Mouse (Mus musculus) kidney, embryonic 14.5 days (tissue): Measurements from ENCODE around the gene Timm44. TPM values are rescaled to one million over a fixed set of nuclear protein-coding genes. Genes with fewer than 3 reads are reported as not detected.
"Not testable (repeated sequence)": the region's sequence is repeated elsewhere in the genome, so short reads cannot be mapped to it uniquely, and the experiment has no call there.

Experiments used
- ATAC-seq: fragments of 200-750 bp; cut with Nextera tagmentation; 2 replicates; pipeline ENCODE4 v1.8.0; 2017; ENCODE audit warnings: moderate number of reproducible peaks, mild to moderate bottlenecking, moderate TSS enrichment, moderate library complexity; ENCODE audit not compliant: low FRiP score, low TSS enrichment
- H3K27ac ChIP-seq: fragments of 300-500 bp; sonication (generic); 2 replicates; pipeline ENCODE4 v1.5.1; 2014; ENCODE audit warnings: low read depth, mild to moderate bottlenecking, low read length, moderate library complexity, mixed read lengths
- H3K27me3 ChIP-seq: fragments of 300-500 bp; sonication (generic); 2 replicates; pipeline ENCODE4 v1.6.1; 2014; ENCODE audit warnings: mild to moderate bottlenecking, low read length; ENCODE audit not compliant: control insufficient read depth, insufficient read depth
- H3K36me3 ChIP-seq: fragments of 300-500 bp; sonication (generic); 2 replicates; pipeline ENCODE4 v1.6.1; 2014; ENCODE audit warnings: low read length, mixed read lengths; ENCODE audit not compliant: control insufficient read depth, insufficient read depth
- H3K4me1 ChIP-seq: fragments of 300-500 bp; sonication (generic); 2 replicates; pipeline ENCODE4 v1.6.1; 2014; ENCODE audit warnings: low read length, mixed read lengths; ENCODE audit not compliant: control insufficient read depth, insufficient read depth
- H3K4me2 ChIP-seq: fragments of 300-500 bp; sonication (generic); replicated peaks from 2 replicates; pipeline ENCODE4 v1.6.1; 2014; ENCODE audit warnings: low read depth, mild to moderate bottlenecking, low read length
- H3K4me3 ChIP-seq: fragments of 300-500 bp; sonication (generic); 2 replicates; pipeline ENCODE4 v1.5.1; 2014; ENCODE audit warnings: mild to moderate bottlenecking, low read length
- H3K9ac ChIP-seq: fragments of 300-500 bp; sonication (generic); 2 replicates; pipeline ENCODE4 v1.6.1; 2014; ENCODE audit warnings: low read depth, mild to moderate bottlenecking, low read length, moderate library complexity
- H3K9me3 ChIP-seq: fragments of 300-500 bp; sonication (generic); 2 replicates; pipeline ENCODE4 v1.6.1; 2016; ENCODE audit warnings: low read length; ENCODE audit not compliant: control insufficient read depth
- WGBS: fragments of 180-500 bp; shearing (Covaris S2); extraction: QIAGEN DNeasy Blood & Tissue Kit; methylation state at CpG from one replicate; pipeline ENCODE4 v1.1.7; 2014; 5-methylcytosine and 5-hydroxymethylcytosine counted together
- polyA plus RNA-seq: library from polyadenylated mRNA; unstranded; fragments of >200 nt; fragmentation: Nextera tagmentation; extraction: Ambion mirVana; gene quantifications from 2 replicates; pipeline ENCODE4 v1.2.1, GENCODE M21; 2014

Timm44 gene
- polyA plus RNA-seq, 1 experiment from 2014 or later, result 81.2 TPM

- peak; percentile 61 for ATAC-seq
- peak overlapping the region; percentile 70 for H3K4me2 ChIP-seq
- H3K27me3 ChIP-seq, result no peaks in the 10 kb centered on the region
- H3K36me3 ChIP-seq, result peaks cover 64% of the 10 kb centered on the region
- H3K4me1 ChIP-seq, result peaks cover 25% of the 10 kb centered on the region
- WGBS, result 2% methylated on average over 35 of the region's 35 CpGs
- no peaks in the 10 kb centered on the region for H3K9me3 ChIP-seq
- H3K4me3 ChIP-seq, result peak overlapping the region; percentile 57
- peak overlapping the region; percentile 87 for H3K9ac ChIP-seq
- peak overlapping the region; percentile 24; the same call in 1 of the 2 replicates for H3K27ac ChIP-seq
These were observed 17.5 kb downstream of the Timm44 start for GRCm38 (mm10) chr8:4258233-4258632.

DNA sequence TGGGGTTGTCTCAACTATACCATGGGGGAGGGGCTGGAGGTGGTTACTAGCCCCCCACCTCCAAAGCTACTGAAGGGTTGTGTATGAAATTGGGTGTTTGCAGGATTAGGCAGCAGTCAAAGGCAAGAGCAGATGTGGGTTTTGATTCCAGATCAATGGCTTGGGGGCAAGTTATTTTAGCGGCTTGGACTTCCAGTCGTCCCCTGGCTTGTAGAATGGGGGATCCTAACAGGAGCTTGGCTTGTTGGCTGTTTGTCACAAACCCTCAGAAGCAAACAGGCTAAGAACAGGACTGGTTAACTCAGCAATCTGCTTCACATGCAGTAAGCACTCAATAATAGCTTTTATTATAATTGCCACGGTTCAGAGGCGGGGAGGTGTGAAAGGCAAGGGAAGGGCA lies 18.4 kb downstream of the Timm44 start:
- no peak overlapping the region for H3K27ac ChIP-seq
- no peaks in the 10 kb centered on the region for H3K27me3 ChIP-seq
- peak overlapping the region; percentile 57; the same call in 1 of the 2 replicates for H3K4me3 ChIP-seq
- H3K4me2 ChIP-seq, result peak overlapping the region; percentile 70
- H3K4me1 ChIP-seq, result peaks cover 25% of the 10 kb centered on the region
- peak overlapping the region; percentile 87; the same call in 1 of the 2 replicates for H3K9ac ChIP-seq
- H3K36me3 ChIP-seq, result peaks cover 55% of the 10 kb centered on the region
- 79% methylated on average over 4 of the region's 4 CpGs for WGBS
- ATAC-seq, result no peak
- no peaks in the 10 kb centered on the region for H3K9me3 ChIP-seq

DNA sequence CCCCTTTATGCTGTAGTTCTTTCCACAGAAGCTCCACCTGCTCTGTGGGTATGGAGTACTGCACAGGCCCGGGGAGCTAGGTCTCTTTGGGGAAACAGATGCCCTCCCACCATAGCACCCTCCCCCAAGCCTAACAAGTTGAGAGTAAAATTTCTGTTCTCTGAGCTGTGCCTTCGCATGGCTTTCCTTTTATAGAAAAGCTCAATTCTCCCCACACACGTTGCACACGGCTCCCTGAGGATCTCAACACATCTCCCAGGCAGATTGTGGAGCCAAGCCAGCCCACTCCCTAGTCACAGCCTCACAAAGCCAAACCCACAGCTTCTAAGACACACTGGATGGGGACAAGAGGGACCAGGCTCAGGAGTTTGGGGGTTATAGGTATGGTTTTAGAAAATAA lies 18.8 kb downstream of the Timm44 start:
- no peak overlapping the region for H3K9ac ChIP-seq
- no peak overlapping the region for H3K27ac ChIP-seq
- WGBS, result 72% methylated on average over 4 of the region's 4 CpGs
- H3K36me3 ChIP-seq, result peaks cover 51% of the 10 kb centered on the region
- no peaks in the 10 kb centered on the region for H3K9me3 ChIP-seq
- H3K4me2 ChIP-seq, result 0 out of 2 replicates have a peak overlapping the region, but pooled peaks have one; percentile 15
- ATAC-seq, result no peak
- H3K27me3 ChIP-seq, result no peaks in the 10 kb centered on the region
- no peak overlapping the region for H3K4me3 ChIP-seq
- H3K4me1 ChIP-seq, result peaks cover 25% of the 10 kb centered on the region

DNA sequence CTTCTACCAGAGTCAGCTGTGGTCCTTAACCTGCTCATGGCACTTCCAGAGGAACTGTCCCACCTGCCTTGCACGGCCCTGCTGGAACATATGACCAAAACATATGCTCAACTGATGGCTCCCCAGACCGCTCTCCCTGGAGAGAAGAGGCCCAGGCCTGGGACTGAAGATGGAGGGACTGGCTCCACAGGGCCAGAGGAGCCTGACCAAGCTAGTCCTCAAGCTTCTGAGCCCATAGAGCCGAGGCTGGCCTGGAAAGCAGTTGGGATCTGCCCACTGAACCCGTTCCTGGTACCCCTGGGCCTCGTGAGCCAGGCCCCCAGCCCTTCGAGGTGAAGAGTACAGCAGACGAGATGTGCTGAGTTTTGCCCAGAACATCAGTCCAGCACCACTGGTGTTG lies 20.2 kb downstream of the Timm44 start:
- WGBS, result 89% methylated on average over 7 of the region's 7 CpGs
- Histone ChIP-seq H3K36me3 (peaks cover 36% of the 10 kb centered on the region), H3K4me1 (peaks cover 25% of the 10 kb centered on the region)
- H3K9me3 ChIP-seq, H3K27ac ChIP-seq, ATAC-seq, H3K4me3 ChIP-seq, H3K4me2 ChIP-seq, H3K9ac ChIP-seq, H3K27me3 ChIP-seq: not testable (repeated sequence)

DNA sequence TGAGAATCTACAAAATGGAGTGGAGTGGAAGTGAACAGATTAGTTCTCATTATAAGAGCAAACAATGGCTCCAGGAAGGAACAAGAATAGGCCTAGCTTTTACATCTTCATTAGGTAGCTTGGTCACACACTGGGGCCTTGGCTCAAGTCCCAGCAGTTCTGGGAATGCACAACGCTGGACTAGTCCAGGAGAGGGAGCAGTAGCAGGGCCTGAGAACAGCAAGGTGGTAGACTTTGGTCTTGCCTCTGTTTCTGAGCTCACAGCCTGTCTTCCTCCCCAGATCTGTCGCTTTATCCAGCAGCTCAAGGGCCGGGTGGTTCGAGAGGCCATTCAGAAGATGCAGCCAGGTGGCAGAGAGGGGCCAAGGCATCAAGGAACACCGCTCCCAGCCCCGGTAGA lies 21.7 kb downstream of the Timm44 start:
- Histone ChIP-seq H3K4me1 (peaks cover 21% of the 10 kb centered on the region), H3K9me3 (no peaks in the 10 kb centered on the region), H3K27ac (no peak overlapping the region), H3K9ac (peak overlapping the region; percentile 88; the same call in 1 of the 2 replicates), H3K4me3 (peak overlapping the region; percentile 91), H3K36me3 (peaks cover 26% of the 10 kb centered on the region), H3K4me2 (peak overlapping the region; percentile 58), H3K27me3 (no peaks in the 10 kb centered on the region)
- ATAC-seq, result no peak
- 62% methylated on average over 6 of the region's 6 CpGs for WGBS

- Histone ChIP-seq H3K4me3 (peak within 1 kb of the TSS; percentile 91), H3K9ac (peak within 1 kb of the TSS; percentile 88), H3K27me3 (no peaks in the 10 kb centered on the region), H3K4me2 (peak within 1 kb of the TSS; percentile 58), H3K4me1 (peaks cover 21% of the 10 kb centered on the region), H3K36me3 (peaks cover 30% of the 10 kb centered on the region), H3K27ac (peak within 1 kb of the TSS; percentile 87), H3K9me3 (no peaks in the 10 kb centered on the region)
- peak; percentile 89 for ATAC-seq
- WGBS, result under 1% methylated on average over 69 of the region's 69 CpGs
These were observed 22.5 kb downstream of the Timm44 start, which contains the start of gene Snapc2 for GRCm38 (mm10) chr8:4252934-4253841. Gene Snapc2, plus strand, starts transcription at chr8:4253080.

DNA sequence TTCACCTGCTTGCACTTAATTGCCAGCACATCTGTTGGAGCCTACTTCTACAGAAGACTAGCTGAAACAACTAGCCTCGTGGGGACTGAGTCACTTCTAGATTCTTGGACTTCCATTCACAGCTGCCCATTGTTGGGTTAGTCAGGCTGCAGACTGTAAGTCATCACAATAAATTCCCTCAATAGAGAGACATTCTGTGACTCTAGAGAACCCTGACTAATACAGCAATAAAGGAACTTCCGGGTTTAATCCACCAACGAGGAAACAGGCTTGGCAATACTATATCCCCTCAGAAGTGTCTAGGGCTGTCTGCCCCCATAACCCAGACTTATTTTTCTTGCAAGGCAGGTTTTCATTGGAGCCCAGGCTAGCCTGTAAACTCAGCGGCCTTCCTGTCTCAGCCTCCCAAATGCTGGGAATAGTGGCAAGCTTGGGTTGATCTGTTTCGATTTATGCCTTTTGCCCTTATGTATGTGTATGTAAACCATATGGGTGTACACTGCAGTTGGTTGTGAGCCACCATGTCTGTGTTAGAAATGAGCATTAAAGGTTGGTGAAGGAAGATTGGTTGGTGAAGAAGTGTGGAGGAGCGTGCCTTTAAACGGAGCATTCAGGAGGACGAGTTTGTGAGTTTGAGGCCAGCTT lies 23.5 kb downstream of the Timm44 start:
- H3K4me1 ChIP-seq, result peaks cover 12% of the 10 kb centered on the region
- 0 out of 2 replicates have a peak overlapping the region, but pooled peaks have one; percentile 88 for H3K9ac ChIP-seq
- no peak overlapping the region for H3K27ac ChIP-seq
- WGBS, result 49% methylated on average over 8 of the region's 8 CpGs
- H3K9me3 ChIP-seq, result no peaks in the 10 kb centered on the region
- no peaks in the 10 kb centered on the region for H3K27me3 ChIP-seq
- peak overlapping the region; percentile 58 for H3K4me2 ChIP-seq
- no peak for ATAC-seq
- peak overlapping the region; percentile 91 for H3K4me3 ChIP-seq
- H3K36me3 ChIP-seq, result peaks cover 39% of the 10 kb centered on the region

- Histone ChIP-seq H3K36me3 (peaks cover 42% of the 10 kb centered on the region), H3K27ac (no peak overlapping the region), H3K4me3 (no peak overlapping the region), H3K9me3 (no peaks in the 10 kb centered on the region), H3K4me2 (no peak overlapping the region), H3K9ac (no peak overlapping the region), H3K27me3 (no peaks in the 10 kb centered on the region), H3K4me1 (peaks cover 9% of the 10 kb centered on the region)
- WGBS, result 40% methylated on average over 26 of the region's 26 CpGs
- peak; percentile 26; the same call in 1 of the 2 replicates for ATAC-seq
These were observed 25.3 kb downstream of the Timm44 start for GRCm38 (mm10) chr8:4250306-4250970.
